Mouse (Mus musculus) left cerebral cortex, adult 18-20 months (tissue): Measurements from ENCODE around the gene Ticam1. TPM values are rescaled to one million over a fixed set of nuclear protein-coding genes. Genes with fewer than 3 reads are reported as not detected.

Experiments
- DNase-seq, 2 experiments: peaks; one replicate each; pipeline ENCODE4 v3.0.0; 2021 to 2022; ENCODE audit warnings: low spot score in 2 of 2, mixed read lengths in 1 of 2
- microRNA-seq, 2 experiments: library from miRNA; unstranded; fragments of <30 nt; microRNA quantifications; one replicate each; pipeline ENCODE4 v1.2.0; 2021
- total RNA-seq, 2 experiments: library from RNA; stranded (reverse); gene quantifications; 2 replicates each; pipeline ENCODE4 v1.2.3; 2021

The Ticam1 gene
- total RNA-seq, 2 experiments from 2014 or later = 5.2 to 7.6 TPM

DNA sequence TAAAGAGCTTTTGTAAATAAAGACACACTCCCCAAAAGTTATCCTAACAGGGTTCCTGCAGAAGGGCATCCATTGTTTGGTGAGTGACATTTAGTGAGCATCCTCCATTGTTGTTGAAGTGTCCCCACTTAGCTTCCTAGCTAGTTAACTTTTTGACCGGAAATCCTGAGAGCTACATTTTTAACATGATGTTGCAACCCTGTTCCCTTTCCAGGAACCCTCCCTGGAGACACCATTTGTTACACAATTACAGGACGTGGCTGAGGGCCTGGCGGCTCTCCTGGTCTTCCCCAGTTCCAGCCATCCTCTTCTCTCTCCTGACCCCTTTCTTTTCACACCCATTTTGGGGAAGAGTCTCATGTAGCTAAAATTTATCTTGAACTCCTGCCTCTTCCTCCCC is 56.8 kb downstream of the Ticam1 start:
- no peak for DNase-seq

Small RNA genes within 50 kb of the gene (microRNA-seq; reads per million reads assigned to microRNA genes)
- 1,186 to 1,436 reads per million in 2 experiments for gene Mir7b

Other genes with a start within 250 kb of the Ticam1 start
- 10 to 100 TPM; 36.4 to 39.3 TPM for gene Sh3gl1, start 240.2 kb downstream of the Ticam1 start, total RNA-seq
- gene Chaf1a, start 236.3 kb downstream of the Ticam1 start, total RNA-seq = 1 to 10 TPM; 1.9 to 2.7 TPM
- gene Ubxn6, start 201.8 kb downstream of the Ticam1 start, total RNA-seq = 10 to 100 TPM; 84.1 to 97.8 TPM
- 10 to 100 TPM; 90.6 to 95.8 TPM for gene Hdgfl2, start 197.2 kb downstream of the Ticam1 start, total RNA-seq
- gene Plin4, start 167.0 kb downstream of the Ticam1 start, total RNA-seq = 1 to 10 TPM; 2.6 to 3.4 TPM
- gene Plin5, start 159.2 kb downstream of the Ticam1 start, total RNA-seq = under 1 TPM; 0.37 to 0.60 TPM
- gene Lrg1, start 154.8 kb downstream of the Ticam1 start, total RNA-seq = 1 to 10 TPM; 1.8 to 3.6 TPM
- gene Sema6b, start 136.4 kb downstream of the Ticam1 start, total RNA-seq = 100 to 1,000 TPM; 116 to 117 TPM
- gene Tnfaip8l1, start 114.3 kb downstream of the Ticam1 start, total RNA-seq = 1 to 10 TPM; 6.8 to 7.9 TPM
- gene Mydgf, start 92.9 kb downstream of the Ticam1 start, total RNA-seq = 10 to 100 TPM; 38.8 to 40.9 TPM
- gene Dpp9, start 57.9 kb downstream of the Ticam1 start, total RNA-seq = 10 to 100 TPM; 59.7 to 69.5 TPM
- 10 to 100 TPM; 29.9 to 31.9 TPM for gene Fem1a, start 20.0 kb downstream of the Ticam1 start, total RNA-seq
- 10 to 100 TPM; 11.9 to 15.1 TPM for gene Plin3, start 16.1 kb upstream of the Ticam1 start, total RNA-seq
- gene Arrdc5, start 23.5 kb upstream of the Ticam1 start, total RNA-seq = not detected
- gene Uhrf1, start 26.5 kb upstream of the Ticam1 start, total RNA-seq = 1 to 10 TPM in 1 of 2 experiments, under 1 TPM in 1; 0.35 to 1.1 TPM
- gene Kdm4b, start 49.3 kb upstream of the Ticam1 start, total RNA-seq = 10 to 100 TPM; 59.1 to 64.7 TPM
- 100 to 1,000 TPM; 588 to 594 TPM for gene Ptprs, start 199.7 kb upstream of the Ticam1 start, total RNA-seq
- gene Znrf4, start 235.6 kb upstream of the Ticam1 start, total RNA-seq = not detected